Mouse (Mus musculus) heart, embryonic 11.5 days (tissue): ENCODE measurements around the gene Lemd2. TPM values are rescaled to one million over a fixed set of nuclear protein-coding genes. Genes with fewer than 3 reads are reported as not detected.

Experiments
- ATAC-seq: fragments of 200-750 bp; cut with Nextera tagmentation; replicated peaks from 2 replicates; pipeline ENCODE4 v1.8.0; 2017; ENCODE audit warnings: moderate library complexity; ENCODE audit not compliant: insufficient number of reproducible peaks, low FRiP score, low TSS enrichment
- H3K27ac ChIP-seq: fragments of 300-500 bp; sonication (generic); 2 replicates; pipeline ENCODE4 v1.5.1; 2014; ENCODE audit warnings: mild to moderate bottlenecking, low read depth, low read length
- H3K27me3 ChIP-seq: fragments of 300-500 bp; sonication (generic); 2 replicates; pipeline ENCODE4 v1.6.1; 2014; ENCODE audit warnings: mild to moderate bottlenecking, low read length, mixed read lengths; ENCODE audit not compliant: control insufficient read depth, insufficient read depth
- H3K36me3 ChIP-seq: fragments of 300-500 bp; sonication (generic); 2 replicates; pipeline ENCODE4 v1.6.1; 2014; ENCODE audit warnings: mild to moderate bottlenecking, low read length, moderate library complexity, mixed read lengths; ENCODE audit not compliant: control insufficient read depth, insufficient read depth
- H3K4me1 ChIP-seq: fragments of 300-500 bp; sonication (generic); 2 replicates; pipeline ENCODE4 v1.6.1; 2014; ENCODE audit warnings: low read length; ENCODE audit not compliant: control insufficient read depth, insufficient read depth
- H3K4me2 ChIP-seq: fragments of 300-500 bp; sonication (generic); 2 replicates; pipeline ENCODE4 v1.6.1; 2014; ENCODE audit warnings: mild to moderate bottlenecking, moderate library complexity
- H3K4me3 ChIP-seq: fragments of 300-500 bp; sonication (generic); 2 replicates; pipeline ENCODE4 v1.5.1; 2014; ENCODE audit warnings: low read depth, low read length
- H3K9ac ChIP-seq: fragments of 300-500 bp; sonication (generic); 2 replicates; pipeline ENCODE4 v1.6.1; 2014; ENCODE audit warnings: mild to moderate bottlenecking, low read depth, low read length, moderate library complexity
- H3K9me3 ChIP-seq: fragments of 300-500 bp; sonication (generic); replicated peaks from 2 replicates; pipeline ENCODE4 v1.6.1; 2016; ENCODE audit warnings: low read length; ENCODE audit not compliant: control insufficient read depth
- WGBS: fragments of 180-500 bp; shearing (Covaris S2); extraction: QIAGEN DNeasy Blood & Tissue Kit; methylation state at CpG from one replicate; pipeline ENCODE4 v1.1.7; 2014; ENCODE audit not compliant: insufficient replicate concordance; 5-methylcytosine and 5-hydroxymethylcytosine counted together
- polyA plus RNA-seq: library from polyadenylated mRNA; unstranded; fragments of >200 nt; fragmentation: Nextera tagmentation; extraction: Ambion mirVana; gene quantifications from 2 replicates; pipeline ENCODE4 v1.2.1, GENCODE M21; 2014

Gene Lemd2
- polyA plus RNA-seq, 1 experiment from 2014 or later: 6.7 TPM

- no peak overlapping the region for H3K4me2 ChIP-seq
- no peak overlapping the region for H3K27ac ChIP-seq
- no peaks in the 10 kb centered on the region for H3K36me3 ChIP-seq
- H3K27me3 ChIP-seq: peaks cover 5% of the 10 kb centered on the region
- WGBS: 85% methylated on average over 16 of the region's 16 CpGs
- no peak overlapping the region for H3K9ac ChIP-seq
- no peaks in the 10 kb centered on the region for H3K4me1 ChIP-seq
- no peaks in the 10 kb centered on the region for H3K9me3 ChIP-seq
- no peak overlapping the region for H3K4me3 ChIP-seq
- ATAC-seq: no peak
These were observed 17.3 kb upstream of the Lemd2 start for GRCm38 (mm10) chr17:27221562-27221961.

- H3K9ac ChIP-seq: no peak overlapping the region
- H3K4me1 ChIP-seq: no peaks in the 10 kb centered on the region
- no peaks in the 10 kb centered on the region for H3K9me3 ChIP-seq
- no peaks in the 10 kb centered on the region for H3K36me3 ChIP-seq
- H3K4me2 ChIP-seq: no peak overlapping the region
- H3K27me3 ChIP-seq: 0 out of 2 replicates have a peak, but pooled peaks cover 3% of the 10 kb centered on the region
- H3K4me3 ChIP-seq: no peak overlapping the region
- ATAC-seq: no peak
- 50% methylated on average over 6 of the region's 6 CpGs for WGBS
- no peak overlapping the region for H3K27ac ChIP-seq
These were observed 14.6 kb upstream of the Lemd2 start for GRCm38 (mm10) chr17:27218916-27219315.

- Histone ChIP-seq H3K27ac (no peak overlapping the region), H3K4me1 (no peaks in the 10 kb centered on the region), H3K36me3 (no peaks in the 10 kb centered on the region), H3K9ac (no peak overlapping the region), H3K4me2 (no peak overlapping the region), H3K9me3 (no peaks in the 10 kb centered on the region), H3K4me3 (no peak overlapping the region), H3K27me3 (0 out of 2 replicates have a peak, but pooled peaks cover 3% of the 10 kb centered on the region)
- no peak for ATAC-seq
- 65% methylated on average over 3 of the region's 8 CpGs for WGBS
These were observed 14.1 kb upstream of the Lemd2 start for GRCm38 (mm10) chr17:27218364-27218763.

- Histone ChIP-seq H3K9me3 (no peaks in the 10 kb centered on the region), H3K4me3 (no peak overlapping the region), H3K4me1 (0 out of 2 replicates have a peak, but pooled peaks cover 7% of the 10 kb centered on the region), H3K4me2 (peak overlapping the region; percentile 39), H3K9ac (0 out of 2 replicates have a peak overlapping the region, but pooled peaks have one; percentile 23), H3K27me3 (peaks cover 13% of the 10 kb centered on the region), H3K27ac (no peak overlapping the region), H3K36me3 (no peaks in the 10 kb centered on the region)
- ATAC-seq: no peak
- 9% methylated on average over 11 of the region's 11 CpGs for WGBS
These were observed 8.7 kb upstream of the Lemd2 start for GRCm38 (mm10) chr17:27212768-27213525.

GRCm38 (mm10) chr17:27212006-27212405, 7.7 kb upstream of the Lemd2 start:
- no peaks in the 10 kb centered on the region for H3K9me3 ChIP-seq
- peaks cover 11% of the 10 kb centered on the region for H3K27me3 ChIP-seq
- no peak overlapping the region for H3K4me2 ChIP-seq
- no peak for ATAC-seq
- H3K27ac ChIP-seq: no peak overlapping the region
- no peak overlapping the region for H3K9ac ChIP-seq
- H3K4me1 ChIP-seq: 0 out of 2 replicates have a peak, but pooled peaks cover 7% of the 10 kb centered on the region
- H3K4me3 ChIP-seq: no peak overlapping the region
- no peaks in the 10 kb centered on the region for H3K36me3 ChIP-seq
- WGBS: 48% methylated on average over 6 of the region's 6 CpGs

- ATAC-seq: no peak
- no peak overlapping the region for H3K4me2 ChIP-seq
- peaks cover under 1% of the 10 kb centered on the region; the same call in 1 of the 2 replicates for H3K36me3 ChIP-seq
- H3K27ac ChIP-seq: no peak overlapping the region
- H3K9me3 ChIP-seq: no peaks in the 10 kb centered on the region; the same call in 1 of the 2 replicates
- peaks cover 7% of the 10 kb centered on the region for H3K27me3 ChIP-seq
- 62% methylated on average over 11 of the region's 11 CpGs for WGBS
- no peak overlapping the region for H3K4me3 ChIP-seq
- peaks cover 9% of the 10 kb centered on the region; the same call in 1 of the 2 replicates for H3K4me1 ChIP-seq
- no peak overlapping the region for H3K9ac ChIP-seq
These were observed 2.9 kb upstream of the Lemd2 start for GRCm38 (mm10) chr17:27207113-27207707.

GRCm38 (mm10) chr17:27203358-27204074, 753 bp downstream of the Lemd2 start:
- 1% methylated on average over 57 of the region's 74 CpGs for WGBS
- Histone ChIP-seq H3K36me3 (peaks cover 18% of the 10 kb centered on the region), H3K4me1 (peaks cover 14% of the 10 kb centered on the region; the same call in 1 of the 2 replicates), H3K27ac (peak overlapping the region; percentile 93), H3K4me3 (peak overlapping the region; percentile 84), H3K9ac (peak overlapping the region; percentile 88), H3K4me2 (peak overlapping the region; percentile 91), H3K9me3 (no peaks in the 10 kb centered on the region; the same call in 1 of the 2 replicates), H3K27me3 (no peaks in the 10 kb centered on the region)
- ATAC-seq: peak; percentile 52

GRCm38 (mm10) chr17:27202919-27203357, 1.3 kb downstream of the Lemd2 start:
- 45% methylated on average over 13 of the region's 14 CpGs for WGBS

More at GRCm38 (mm10) chr17:27202919-27203357, 1.3 kb downstream of the Lemd2 start:
- Histone ChIP-seq H3K4me3 (peak overlapping the region; percentile 84), H3K4me1 (peaks cover 14% of the 10 kb centered on the region; the same call in 1 of the 2 replicates), H3K27ac (no peak overlapping the region), H3K9ac (peak overlapping the region; percentile 88), H3K27me3 (no peaks in the 10 kb centered on the region), H3K4me2 (peak overlapping the region; percentile 91), H3K9me3 (no peaks in the 10 kb centered on the region; the same call in 1 of the 2 replicates), H3K36me3 (peaks cover 20% of the 10 kb centered on the region)
- no peak for ATAC-seq
